Mouse (Mus musculus) heart, embryonic 11.5 days (tissue): ENCODE results near the gene Snx9. TPM values are rescaled to one million over a fixed set of nuclear protein-coding genes. Genes with fewer than 3 reads are reported as not detected.

Experiments
- ATAC-seq: fragments of 200-750 bp; cut with Nextera tagmentation; replicated peaks from 2 replicates; pipeline ENCODE4 v1.8.0; 2017; ENCODE audit warnings: moderate library complexity; ENCODE audit not compliant: insufficient number of reproducible peaks, low FRiP score, low TSS enrichment
- H3K27ac ChIP-seq: fragments of 300-500 bp; sonication (generic); 2 replicates; pipeline ENCODE4 v1.5.1; 2014; ENCODE audit warnings: mild to moderate bottlenecking, low read depth, low read length
- H3K27me3 ChIP-seq: fragments of 300-500 bp; sonication (generic); 2 replicates; pipeline ENCODE4 v1.6.1; 2014; ENCODE audit warnings: mild to moderate bottlenecking, low read length, mixed read lengths; ENCODE audit not compliant: control insufficient read depth, insufficient read depth
- H3K36me3 ChIP-seq: fragments of 300-500 bp; sonication (generic); 2 replicates; pipeline ENCODE4 v1.6.1; 2014; ENCODE audit warnings: mild to moderate bottlenecking, low read length, moderate library complexity, mixed read lengths; ENCODE audit not compliant: control insufficient read depth, insufficient read depth
- H3K4me1 ChIP-seq: fragments of 300-500 bp; sonication (generic); 2 replicates; pipeline ENCODE4 v1.6.1; 2014; ENCODE audit warnings: low read length; ENCODE audit not compliant: control insufficient read depth, insufficient read depth
- H3K4me2 ChIP-seq: fragments of 300-500 bp; sonication (generic); 2 replicates; pipeline ENCODE4 v1.6.1; 2014; ENCODE audit warnings: mild to moderate bottlenecking, moderate library complexity
- H3K4me3 ChIP-seq: fragments of 300-500 bp; sonication (generic); 2 replicates; pipeline ENCODE4 v1.5.1; 2014; ENCODE audit warnings: low read depth, low read length
- H3K9ac ChIP-seq: fragments of 300-500 bp; sonication (generic); 2 replicates; pipeline ENCODE4 v1.6.1; 2014; ENCODE audit warnings: mild to moderate bottlenecking, low read depth, low read length, moderate library complexity
- H3K9me3 ChIP-seq: fragments of 300-500 bp; sonication (generic); replicated peaks from 2 replicates; pipeline ENCODE4 v1.6.1; 2016; ENCODE audit warnings: low read length; ENCODE audit not compliant: control insufficient read depth
- WGBS: fragments of 180-500 bp; shearing (Covaris S2); extraction: QIAGEN DNeasy Blood & Tissue Kit; methylation state at CpG from one replicate; pipeline ENCODE4 v1.1.7; 2014; ENCODE audit not compliant: insufficient replicate concordance; 5-methylcytosine and 5-hydroxymethylcytosine counted together
- polyA plus RNA-seq: library from polyadenylated mRNA; unstranded; fragments of >200 nt; fragmentation: Nextera tagmentation; extraction: Ambion mirVana; gene quantifications from 2 replicates; pipeline ENCODE4 v1.2.1, GENCODE M21; 2014

Snx9 gene
- polyA plus RNA-seq, 1 experiment from 2014 or later: 26.5 TPM

- no peak overlapping the region for H3K27ac ChIP-seq
- ATAC-seq: no peak
- H3K9me3 ChIP-seq: no peaks in the 10 kb centered on the region
- 68% methylated on average over 6 of the region's 6 CpGs for WGBS
- H3K4me1 ChIP-seq: peaks cover 6% of the 10 kb centered on the region; the same call in 1 of the 2 replicates
- H3K9ac ChIP-seq: no peak overlapping the region
- no peaks in the 10 kb centered on the region for H3K27me3 ChIP-seq
- no peaks in the 10 kb centered on the region for H3K36me3 ChIP-seq
- H3K4me3 ChIP-seq: no peak overlapping the region
- no peak overlapping the region for H3K4me2 ChIP-seq
Measured at GRCm38 (mm10) chr17:5819105-5819504, 22.0 kb upstream of the Snx9 start.

GRCm38 (mm10) chr17:5819799-5820201, 21.3 kb upstream of the Snx9 start:
- Histone ChIP-seq H3K9me3 (no peaks in the 10 kb centered on the region), H3K4me2 (no peak overlapping the region), H3K4me1 (0 out of 2 replicates have a peak, but pooled peaks cover 6% of the 10 kb centered on the region), H3K27me3 (no peaks in the 10 kb centered on the region), H3K27ac (no peak overlapping the region), H3K36me3 (no peaks in the 10 kb centered on the region), H3K4me3 (no peak overlapping the region), H3K9ac (no peak overlapping the region)
- WGBS: 62% methylated on average over 9 of the region's 9 CpGs
- ATAC-seq: no peak

DNA sequence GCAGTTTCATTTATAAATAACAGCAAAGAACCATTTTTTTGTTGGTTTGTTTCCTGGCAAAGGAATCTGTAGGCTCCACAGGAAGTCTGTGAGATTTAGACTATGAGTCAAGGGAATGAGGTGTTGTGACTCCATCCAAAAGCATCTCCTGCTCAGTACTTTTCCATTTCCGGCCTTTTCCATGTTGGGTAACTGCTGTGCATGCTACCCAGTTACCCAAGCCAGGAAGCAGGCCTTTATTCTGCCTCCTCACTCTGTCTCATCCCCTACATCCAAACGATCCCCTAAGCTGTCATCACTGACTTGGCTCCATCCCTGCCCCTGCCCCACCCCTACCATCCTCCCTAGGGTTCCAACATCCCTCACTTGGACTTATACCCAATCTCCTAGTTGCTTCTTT, 18.6 kb upstream of the Snx9 start:
- H3K4me3 ChIP-seq: no peak overlapping the region

DNA sequence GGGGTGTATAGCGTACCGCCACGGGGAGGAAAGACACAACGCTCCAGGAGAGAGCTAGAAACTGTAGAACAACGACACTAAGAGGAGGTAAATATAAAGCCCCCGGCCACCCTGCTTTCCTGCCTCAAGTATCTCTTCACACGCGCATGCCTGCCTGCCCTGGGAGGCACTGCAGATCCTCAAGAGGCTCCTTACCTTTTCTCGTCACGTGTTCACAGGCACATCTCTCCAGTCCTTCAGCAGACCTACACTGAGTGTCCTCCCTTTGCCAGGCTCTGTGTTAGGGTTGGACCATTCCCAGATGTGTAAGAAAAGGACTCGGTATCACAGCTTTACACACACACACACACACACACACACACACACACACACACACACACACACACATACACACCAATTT, 18.1 kb upstream of the Snx9 start:
- Histone ChIP-seq H3K4me1 (peaks cover 6% of the 10 kb centered on the region; the same call in 1 of the 2 replicates), H3K4me3 (no peak overlapping the region), H3K36me3 (no peaks in the 10 kb centered on the region), H3K4me2 (no peak overlapping the region), H3K9me3 (no peaks in the 10 kb centered on the region), H3K27ac (no peak overlapping the region), H3K27me3 (no peaks in the 10 kb centered on the region), H3K9ac (no peak overlapping the region)
- WGBS: 74% methylated on average over 11 of the region's 11 CpGs
- no peak for ATAC-seq

More for the DNA sequence above, 18.6 kb upstream of the Snx9 start:
- H3K9ac ChIP-seq: no peak overlapping the region
- no peak overlapping the region for H3K27ac ChIP-seq
- H3K9me3 ChIP-seq: no peaks in the 10 kb centered on the region
- no peak for ATAC-seq
- H3K4me1 ChIP-seq: 0 out of 2 replicates have a peak, but pooled peaks cover 6% of the 10 kb centered on the region
- H3K27me3 ChIP-seq: no peaks in the 10 kb centered on the region
- H3K36me3 ChIP-seq: no peaks in the 10 kb centered on the region
- H3K4me2 ChIP-seq: no peak overlapping the region
- 57% methylated on average over 2 of the region's 2 CpGs for WGBS

DNA sequence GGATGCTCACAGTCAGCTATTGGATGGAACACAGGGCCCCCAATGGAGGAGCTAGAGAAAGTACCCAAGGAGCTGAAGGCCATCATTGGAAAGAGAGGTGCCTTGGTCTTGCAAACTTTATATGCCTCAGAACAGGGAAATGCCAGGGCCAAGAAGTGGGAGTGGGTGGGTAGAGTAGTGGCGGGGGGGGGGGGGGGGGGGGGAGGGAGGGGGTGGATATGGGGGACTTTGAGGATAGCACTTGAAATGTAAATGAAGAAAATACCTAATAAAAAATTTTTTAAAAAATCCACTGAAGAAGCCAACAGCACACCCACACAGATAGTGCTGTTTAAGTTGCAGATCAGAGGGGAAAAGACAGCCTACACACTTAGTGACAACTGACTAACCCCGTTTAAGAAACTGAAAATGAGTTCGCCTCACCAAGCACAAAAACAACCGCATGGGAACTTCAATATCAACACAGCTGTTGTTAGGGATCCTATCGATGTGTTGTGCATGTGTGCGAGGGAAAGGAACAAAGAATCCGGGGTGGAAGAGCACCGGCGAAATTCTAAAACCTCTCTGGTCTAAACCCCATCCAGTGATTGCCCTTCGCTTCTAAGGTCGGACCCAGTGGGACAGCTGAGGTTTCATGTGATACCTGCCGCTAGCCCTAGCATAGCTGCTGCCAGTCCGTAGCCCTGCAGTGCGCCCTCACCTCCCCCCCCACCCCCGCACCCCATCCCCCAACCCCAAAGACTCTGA, 13.1 kb upstream of the Snx9 start:
- no peak for ATAC-seq
- H3K4me1 ChIP-seq: peaks cover 6% of the 10 kb centered on the region
- peak overlapping the region; percentile 22; the same call in 1 of the 2 replicates for H3K4me3 ChIP-seq
- peak overlapping the region; percentile 49 for H3K9ac ChIP-seq
- no peaks in the 10 kb centered on the region for H3K36me3 ChIP-seq
- 10% methylated on average over 14 of the region's 15 CpGs for WGBS
- no peaks in the 10 kb centered on the region for H3K27me3 ChIP-seq
- no peak overlapping the region for H3K27ac ChIP-seq
- no peaks in the 10 kb centered on the region for H3K9me3 ChIP-seq
- H3K4me2 ChIP-seq: peak overlapping the region; percentile 57

DNA sequence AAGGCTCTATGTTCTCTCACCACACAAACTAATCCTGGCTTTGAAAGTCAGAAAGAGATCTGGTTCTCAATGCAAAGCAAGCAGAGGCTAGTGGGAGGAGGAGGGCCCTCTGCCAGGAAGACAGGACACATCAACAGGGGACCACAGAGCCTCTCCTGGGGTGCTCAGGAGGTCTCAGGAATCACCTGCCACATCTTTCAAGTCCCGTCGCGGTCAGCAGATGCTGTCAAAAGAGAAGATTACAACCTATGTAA, 12.6 kb upstream of the Snx9 start:
- Histone ChIP-seq H3K27me3 (no peaks in the 10 kb centered on the region), H3K4me3 (peak overlapping the region; percentile 22; the same call in 1 of the 2 replicates), H3K27ac (no peak overlapping the region), H3K9ac (peak overlapping the region; percentile 49; the same call in 1 of the 2 replicates), H3K4me2 (peak overlapping the region; percentile 57), H3K9me3 (no peaks in the 10 kb centered on the region), H3K36me3 (no peaks in the 10 kb centered on the region), H3K4me1 (peaks cover 6% of the 10 kb centered on the region)
- WGBS: 3% methylated on average over 3 of the region's 3 CpGs
- no peak for ATAC-seq

GRCm38 (mm10) chr17:5828944-5829343, 12.2 kb upstream of the Snx9 start:
- Histone ChIP-seq H3K4me1 (peaks cover 6% of the 10 kb centered on the region), H3K4me2 (peak overlapping the region; percentile 57; the same call in 1 of the 2 replicates), H3K27ac (no peak overlapping the region), H3K9me3 (no peaks in the 10 kb centered on the region), H3K9ac (no peak overlapping the region), H3K27me3 (no peaks in the 10 kb centered on the region), H3K4me3 (no peak overlapping the region), H3K36me3 (no peaks in the 10 kb centered on the region)
- 28% methylated on average over 3 of the region's 3 CpGs for WGBS
- no peak for ATAC-seq

- Histone ChIP-seq H3K27ac (no peak overlapping the region), H3K9me3 (no peaks in the 10 kb centered on the region), H3K9ac (no peak overlapping the region), H3K4me3 (no peak overlapping the region), H3K36me3 (no peaks in the 10 kb centered on the region), H3K4me2 (no peak overlapping the region), H3K4me1 (peaks cover 6% of the 10 kb centered on the region), H3K27me3 (no peaks in the 10 kb centered on the region)
- WGBS: 54% methylated on average over 3 of the region's 3 CpGs
- no peak for ATAC-seq
Measured at GRCm38 (mm10) chr17:5829930-5830329, 11.2 kb upstream of the Snx9 start.

DNA sequence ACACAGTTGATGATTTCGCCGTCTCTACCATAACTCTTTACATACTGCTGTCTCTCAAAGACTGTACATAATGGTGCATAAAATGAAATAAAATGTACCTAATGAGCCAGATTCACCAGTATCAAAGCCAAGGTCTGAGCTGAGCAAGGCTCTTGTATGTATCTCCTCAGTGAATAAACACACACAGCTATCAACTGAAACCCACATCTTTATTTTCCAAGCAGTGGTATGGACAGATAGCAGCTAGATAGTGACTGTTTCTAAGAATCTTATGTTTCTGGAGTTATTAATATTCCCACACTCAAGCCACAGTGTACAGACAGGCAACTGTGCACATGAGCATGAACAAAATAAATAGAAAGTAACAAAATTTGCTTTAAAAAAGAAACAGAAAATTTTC, 10.7 kb upstream of the Snx9 start:
- Histone ChIP-seq H3K27ac (no peak overlapping the region), H3K36me3 (no peaks in the 10 kb centered on the region), H3K4me1 (peaks cover 6% of the 10 kb centered on the region), H3K4me2 (no peak overlapping the region), H3K9ac (no peak overlapping the region), H3K4me3 (no peak overlapping the region), H3K27me3 (no peaks in the 10 kb centered on the region), H3K9me3 (no peaks in the 10 kb centered on the region)
- no peak for ATAC-seq
- 90% methylated on average over 2 of the region's 2 CpGs for WGBS
